Mouse (Mus musculus): Measurements from ENCODE around the gene Trpm3. TPM values are rescaled to one million over a fixed set of nuclear protein-coding genes. Genes with fewer than 3 reads are reported as not detected.

Gene Trpm3
- polyA plus RNA-seq, 1 experiment, result 0.30 TPM

DNA sequence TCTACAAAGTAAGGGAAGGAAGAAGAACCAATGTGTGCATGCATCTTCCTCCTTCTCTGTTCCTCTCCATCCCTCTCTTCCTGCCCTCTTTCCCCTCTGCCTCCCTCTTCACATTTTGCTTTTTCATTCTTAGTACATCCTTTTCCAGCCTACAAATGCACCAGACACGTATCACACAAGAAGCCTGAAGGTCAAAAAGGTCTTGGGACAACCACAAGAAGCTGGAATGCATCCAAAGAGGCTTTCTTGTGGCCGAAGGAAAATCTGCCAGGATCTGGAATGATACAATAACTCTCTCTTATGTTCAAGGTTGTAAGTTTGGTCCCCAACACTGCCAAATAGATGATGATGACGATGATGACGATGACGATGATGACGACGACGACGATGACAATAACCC, 802.1 kb downstream of the Trpm3 start:
- DNase-seq, result no peak
- Histone ChIP-seq H3K4me1 (replicated peaks; ENCODE audit: control insufficient read depth, insufficient read depth, low read length) (no peaks in the 10 kb centered on the region), H3K36me3 (ENCODE audit: control insufficient read depth, insufficient read depth, low read length) (no peaks in the 10 kb centered on the region), H3K27me3 (ENCODE audit: control insufficient read depth, insufficient read depth, low read length) (no peaks in the 10 kb centered on the region), H3K4me3 (ENCODE audit: control insufficient read depth, insufficient read depth, low read length) (no peak overlapping the region), H3K27ac (ENCODE audit: control insufficient read depth, insufficient read depth, low read length) (no peak overlapping the region)
- 88% methylated on average over 9 of the region's 9 CpGs for WGBS
- no peak for TF ChIP-seq POLR2A (IDR thresholded peaks at IDR 0.05; ENCODE audit: control insufficient read depth, extremely low read depth, insufficient read depth, low read length, poor library complexity)
- no peak for TF ChIP-seq CTCF (IDR thresholded peaks at IDR 0.05; ENCODE audit: borderline replicate concordance, control insufficient read depth, extremely low read depth, insufficient read depth, low read length, poor library complexity)

GRCm38 (mm10) chr19:22952480-22952879, 813.6 kb downstream of the Trpm3 start:
- Histone ChIP-seq H3K36me3 (ENCODE audit: control insufficient read depth, insufficient read depth, low read length) (no peaks in the 10 kb centered on the region), H3K27ac (ENCODE audit: control insufficient read depth, insufficient read depth, low read length) (no peak overlapping the region), H3K4me1 (replicated peaks; ENCODE audit: control insufficient read depth, insufficient read depth, low read length) (no peaks in the 10 kb centered on the region), H3K27me3 (ENCODE audit: control insufficient read depth, insufficient read depth, low read length) (no peaks in the 10 kb centered on the region), H3K4me3 (ENCODE audit: control insufficient read depth, insufficient read depth, low read length) (no peak overlapping the region)
- WGBS, result 90% methylated on average over 3 of the region's 3 CpGs
- TF ChIP-seq CTCF (IDR thresholded peaks at IDR 0.05; ENCODE audit: borderline replicate concordance, control insufficient read depth, extremely low read depth, insufficient read depth, low read length, poor library complexity), result no peak
- TF ChIP-seq POLR2A (IDR thresholded peaks at IDR 0.05; ENCODE audit: control insufficient read depth, extremely low read depth, insufficient read depth, low read length, poor library complexity), result no peak
- no peak for DNase-seq

- Histone ChIP-seq H3K27ac (ENCODE audit: control insufficient read depth, insufficient read depth, low read length) (no peak overlapping the region), H3K27me3 (ENCODE audit: control insufficient read depth, insufficient read depth, low read length) (no peaks in the 10 kb centered on the region), H3K4me1 (replicated peaks; ENCODE audit: control insufficient read depth, insufficient read depth, low read length) (no peaks in the 10 kb centered on the region), H3K36me3 (ENCODE audit: control insufficient read depth, insufficient read depth, low read length) (no peaks in the 10 kb centered on the region), H3K4me3 (ENCODE audit: control insufficient read depth, insufficient read depth, low read length) (no peak overlapping the region)
- TF ChIP-seq CTCF (IDR thresholded peaks at IDR 0.05; ENCODE audit: borderline replicate concordance, control insufficient read depth, extremely low read depth, insufficient read depth, low read length, poor library complexity) (no peak), POLR2A (IDR thresholded peaks at IDR 0.05; ENCODE audit: control insufficient read depth, extremely low read depth, insufficient read depth, low read length, poor library complexity) (no peak)
- DNase-seq, result no peak
- WGBS, result 68% methylated on average over 4 of the region's 4 CpGs
Measured at GRCm38 (mm10) chr19:22953191-22953590, 814.3 kb downstream of the Trpm3 start.

- Histone ChIP-seq H3K27ac (ENCODE audit: control insufficient read depth, insufficient read depth, low read length) (no peak overlapping the region), H3K36me3 (ENCODE audit: control insufficient read depth, insufficient read depth, low read length) (no peaks in the 10 kb centered on the region), H3K4me1 (replicated peaks; ENCODE audit: control insufficient read depth, insufficient read depth, low read length) (no peaks in the 10 kb centered on the region), H3K27me3 (ENCODE audit: control insufficient read depth, insufficient read depth, low read length) (no peaks in the 10 kb centered on the region), H3K4me3 (ENCODE audit: control insufficient read depth, insufficient read depth, low read length) (no peak overlapping the region)
- no peak for TF ChIP-seq CTCF (IDR thresholded peaks at IDR 0.05; ENCODE audit: borderline replicate concordance, control insufficient read depth, extremely low read depth, insufficient read depth, low read length, poor library complexity)
- TF ChIP-seq POLR2A (IDR thresholded peaks at IDR 0.05; ENCODE audit: control insufficient read depth, extremely low read depth, insufficient read depth, low read length, poor library complexity), result no peak
- WGBS, result 89% methylated on average over 4 of the region's 4 CpGs
- no peak for DNase-seq
Measured at GRCm38 (mm10) chr19:22958414-22958813, 819.6 kb downstream of the Trpm3 start.

GRCm38 (mm10) chr19:22960450-22961265, 821.8 kb downstream of the Trpm3 start:
- WGBS, result 93% methylated on average over 14 of the region's 14 CpGs
- H3K36me3 ChIP-seq (ENCODE audit: control insufficient read depth, insufficient read depth, low read length), result no peaks in the 10 kb centered on the region
- no peak for DNase-seq
- H3K27ac ChIP-seq (ENCODE audit: control insufficient read depth, insufficient read depth, low read length), result no peak overlapping the region
- no peaks in the 10 kb centered on the region for H3K27me3 ChIP-seq (ENCODE audit: control insufficient read depth, insufficient read depth, low read length)
- TF ChIP-seq POLR2A (IDR thresholded peaks at IDR 0.05; ENCODE audit: control insufficient read depth, extremely low read depth, insufficient read depth, low read length, poor library complexity) (no peak), CTCF (IDR thresholded peaks at IDR 0.05; ENCODE audit: borderline replicate concordance, control insufficient read depth, extremely low read depth, insufficient read depth, low read length, poor library complexity) (no peak)
- H3K4me1 ChIP-seq (replicated peaks; ENCODE audit: control insufficient read depth, insufficient read depth, low read length), result no peaks in the 10 kb centered on the region
- H3K4me3 ChIP-seq (ENCODE audit: control insufficient read depth, insufficient read depth, low read length), result no peak overlapping the region

- Histone ChIP-seq H3K36me3 (ENCODE audit: control insufficient read depth, insufficient read depth, low read length) (no peaks in the 10 kb centered on the region), H3K4me1 (replicated peaks; ENCODE audit: control insufficient read depth, insufficient read depth, low read length) (no peaks in the 10 kb centered on the region), H3K27me3 (ENCODE audit: control insufficient read depth, insufficient read depth, low read length) (no peaks in the 10 kb centered on the region), H3K27ac (ENCODE audit: control insufficient read depth, insufficient read depth, low read length) (no peak overlapping the region), H3K4me3 (ENCODE audit: control insufficient read depth, insufficient read depth, low read length) (no peak overlapping the region)
- DNase-seq, result no peak
- 82% methylated on average over 12 of the region's 12 CpGs for WGBS
- no peak for TF ChIP-seq POLR2A (IDR thresholded peaks at IDR 0.05; ENCODE audit: control insufficient read depth, extremely low read depth, insufficient read depth, low read length, poor library complexity)
- no peak for TF ChIP-seq CTCF (IDR thresholded peaks at IDR 0.05; ENCODE audit: borderline replicate concordance, control insufficient read depth, extremely low read depth, insufficient read depth, low read length, poor library complexity)
Measured at GRCm38 (mm10) chr19:22962001-22962708, 823.3 kb downstream of the Trpm3 start.
